Mouse (Mus musculus) ES-Bruce4 (cell line): ENCODE measurements around the gene Tnfsf8. TPM values are rescaled to one million over a fixed set of nuclear protein-coding genes. Genes with fewer than 3 reads are reported as not detected.

ENCODE experiments used
- H3K27ac ChIP-seq: 2 replicates; pipeline ENCODE4 v1.5.1; 2012; ENCODE audit warnings: low read length, inconsistent platforms; ENCODE audit not compliant: insufficient read depth
- H3K27me3 ChIP-seq: 2 replicates; pipeline ENCODE4 v1.6.1; 2012; ENCODE audit warnings: mild to moderate bottlenecking, low read length, inconsistent platforms; ENCODE audit not compliant: control insufficient read depth, poor library complexity, insufficient read depth, severe bottlenecking
- H3K36me3 ChIP-seq: 2 replicates; pipeline ENCODE4 v1.6.1; 2012; ENCODE audit warnings: inconsistent platforms, mild to moderate bottlenecking, low read length, moderate library complexity; ENCODE audit not compliant: control insufficient read depth, poor library complexity, insufficient read depth, severe bottlenecking
- H3K4me1 ChIP-seq: one replicate; pipeline ENCODE4 v1.8.1; 2011; ENCODE audit warnings: low read length; ENCODE audit not compliant: control insufficient read depth, insufficient read depth
- H3K4me3 ChIP-seq: 2 replicates; pipeline ENCODE4 v1.5.1; 2011; ENCODE audit warnings: low read depth, mild to moderate bottlenecking, low read length
- H3K9ac ChIP-seq: 2 replicates; pipeline ENCODE4 v1.6.1; 2012; ENCODE audit warnings: low read depth, mild to moderate bottlenecking, inconsistent platforms; ENCODE audit not compliant: poor library complexity, severe bottlenecking
- H3K9me3 ChIP-seq: replicated peaks from 2 replicates; pipeline ENCODE4 v1.6.1; 2012; ENCODE audit warnings: mild to moderate bottlenecking, low read length, inconsistent platforms; ENCODE audit not compliant: control insufficient read depth, poor library complexity, insufficient read depth, severe bottlenecking
- CTCF ChIP-seq: IDR thresholded peaks from one replicate; pipeline ENCODE4 v1.8.1; 2011; ENCODE audit warnings: low read depth, low read length
- EP300 ChIP-seq: IDR thresholded peaks from 2 replicates; pipeline ENCODE4 v1.6.1; 2011; ENCODE audit warnings: low read depth, low read length; ENCODE audit not compliant: insufficient read depth
- POLR2A ChIP-seq: IDR thresholded peaks from one replicate; pipeline ENCODE4 v1.8.1; 2011; ENCODE audit warnings: low read length; ENCODE audit not compliant: insufficient read depth
- polyA plus RNA-seq: library from polyadenylated mRNA; stranded (reverse); fragments of >200 nt; gene quantifications from 2 replicates; pipeline ENCODE4 v1.2.4, GENCODE M21; 2011; ENCODE audit warnings: low read depth; ENCODE audit not compliant: missing spikeins, insufficient read depth, insufficient read length

The Tnfsf8 gene
- polyA plus RNA-seq, 1 experiment: not detected

DNA sequence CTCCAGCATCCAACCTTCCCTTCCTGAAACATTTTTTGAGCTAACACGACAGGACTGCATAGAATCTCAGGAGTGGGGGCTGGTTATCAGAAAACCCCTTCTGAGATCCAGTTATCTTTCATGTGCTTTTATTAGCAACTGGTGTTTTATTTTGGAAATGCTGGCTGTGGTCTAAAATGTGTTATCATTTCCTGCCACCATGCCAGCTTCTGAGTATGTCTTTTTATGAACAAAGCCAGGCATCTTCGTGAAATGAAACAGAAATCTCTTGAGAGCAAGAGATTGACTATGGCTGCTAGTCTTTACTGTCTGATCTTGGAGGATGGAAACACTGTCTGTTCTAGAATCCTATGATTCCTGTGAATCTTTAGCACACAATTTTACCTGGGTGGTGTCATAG is 25.0 kb upstream of the Tnfsf8 start:
- Histone ChIP-seq H3K36me3 (no peaks in the 10 kb centered on the region), H3K27me3 (no peaks in the 10 kb centered on the region), H3K9me3 (no peaks in the 10 kb centered on the region; the same call in 1 of the 2 replicates), H3K9ac (no peak overlapping the region), H3K27ac (no peak overlapping the region), H3K4me3 (no peak overlapping the region), H3K4me1 (no peaks in the 10 kb centered on the region)
- TF ChIP-seq POLR2A (no peak), CTCF (no peak), EP300 (no peak)

DNA sequence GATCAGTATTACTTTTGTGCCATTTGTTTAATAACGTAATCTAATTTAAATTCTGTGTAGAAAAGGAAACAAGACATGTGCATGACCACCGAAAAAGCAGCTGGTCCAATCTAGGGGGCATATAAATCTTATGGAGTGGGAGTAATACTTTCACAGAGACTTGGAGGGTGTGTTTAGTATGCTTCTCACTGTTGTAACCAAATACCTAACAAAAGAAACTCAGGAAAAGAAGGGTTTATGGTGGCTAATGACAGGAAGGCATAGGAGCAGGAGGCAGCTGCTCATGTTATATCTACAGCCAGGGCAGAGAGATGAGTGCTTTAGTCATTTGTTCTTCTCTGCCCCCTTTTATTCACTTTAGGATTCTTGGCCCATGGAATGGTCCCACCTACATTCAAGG is 15.6 kb upstream of the Tnfsf8 start:
- Histone ChIP-seq H3K27ac (no peak overlapping the region), H3K4me1 (no peaks in the 10 kb centered on the region), H3K9me3 (no peaks in the 10 kb centered on the region), H3K4me3 (no peak overlapping the region), H3K36me3 (no peaks in the 10 kb centered on the region), H3K27me3 (no peaks in the 10 kb centered on the region), H3K9ac (no peak overlapping the region)
- no peak for TF ChIP-seq EP300
- TF ChIP-seq POLR2A: no peak
- no peak for TF ChIP-seq CTCF

DNA sequence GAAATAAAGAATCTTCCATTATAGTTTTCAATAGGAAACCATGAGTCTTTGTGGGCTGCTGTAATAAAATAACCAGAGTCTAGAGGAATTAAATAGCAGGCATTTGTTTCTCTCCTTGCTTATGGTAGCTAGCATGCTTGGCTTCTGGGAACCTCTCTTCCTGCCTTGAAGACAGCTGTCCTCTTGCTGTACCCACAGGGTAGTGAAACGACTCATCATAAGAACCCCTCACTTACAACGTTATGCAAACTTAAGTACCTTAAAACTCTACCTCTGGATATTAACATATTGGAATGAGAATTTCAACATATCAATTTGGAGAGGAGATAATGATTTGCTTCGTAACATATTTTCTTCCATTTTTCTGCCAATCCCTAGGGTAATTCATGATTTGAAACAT is 14.3 kb upstream of the Tnfsf8 start:
- H3K4me3 ChIP-seq: no peak overlapping the region
- H3K36me3 ChIP-seq: no peaks in the 10 kb centered on the region
- no peaks in the 10 kb centered on the region for H3K4me1 ChIP-seq
- no peaks in the 10 kb centered on the region for H3K27me3 ChIP-seq
- no peak overlapping the region for H3K27ac ChIP-seq
- TF ChIP-seq POLR2A: no peak
- TF ChIP-seq CTCF: no peak
- no peak for TF ChIP-seq EP300
- H3K9me3 ChIP-seq: no peaks in the 10 kb centered on the region
- H3K9ac ChIP-seq: no peak overlapping the region

DNA sequence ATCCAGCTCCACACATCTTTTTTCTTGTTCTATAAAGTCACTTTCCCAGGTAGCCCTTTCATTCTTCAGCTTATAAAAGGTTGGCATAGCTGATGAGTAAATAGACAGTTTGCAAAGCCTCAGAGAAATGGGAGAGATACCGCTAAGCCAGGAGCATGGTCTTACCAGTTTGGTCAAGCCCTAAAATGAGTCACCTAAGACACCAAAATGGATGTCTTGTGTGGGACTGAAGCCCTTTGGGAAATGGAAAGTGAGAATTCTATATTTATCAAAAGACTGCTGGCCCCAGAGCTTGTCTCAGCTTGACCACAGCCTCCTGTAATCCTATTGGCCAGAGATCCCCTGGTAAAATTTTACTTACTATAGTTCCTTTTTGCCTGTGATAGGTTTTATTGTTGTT is 9.5 kb upstream of the Tnfsf8 start:
- no peaks in the 10 kb centered on the region for H3K4me1 ChIP-seq
- H3K27ac ChIP-seq: no peak overlapping the region
- no peaks in the 10 kb centered on the region for H3K9me3 ChIP-seq
- TF ChIP-seq EP300 (no peak), CTCF (no peak), POLR2A (no peak)
- no peaks in the 10 kb centered on the region for H3K27me3 ChIP-seq
- H3K36me3 ChIP-seq: no peaks in the 10 kb centered on the region
- H3K9ac ChIP-seq: no peak overlapping the region
- H3K4me3 ChIP-seq: no peak overlapping the region

DNA sequence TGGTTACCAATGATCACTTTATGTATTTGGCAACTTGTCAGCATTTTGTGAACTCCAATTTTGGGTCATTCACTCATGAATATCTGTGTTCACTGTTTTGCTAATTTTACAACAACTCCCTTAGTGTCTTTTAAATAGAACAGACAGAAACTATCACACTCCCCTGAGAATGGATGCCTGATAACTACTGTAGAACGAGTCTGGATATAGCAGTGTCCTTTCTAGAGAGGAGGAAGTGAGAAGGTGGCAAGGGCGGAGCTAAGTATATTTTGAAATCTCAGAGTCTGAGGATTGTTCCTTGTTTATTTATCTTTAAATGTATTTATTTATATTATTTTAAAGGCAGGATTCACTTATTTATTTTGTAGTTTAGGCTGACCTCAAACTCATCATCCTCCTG is 7.6 kb upstream of the Tnfsf8 start:
- Histone ChIP-seq H3K9me3 (no peaks in the 10 kb centered on the region), H3K36me3 (no peaks in the 10 kb centered on the region), H3K9ac (no peak overlapping the region), H3K27me3 (no peaks in the 10 kb centered on the region), H3K4me1 (no peaks in the 10 kb centered on the region), H3K4me3 (no peak overlapping the region), H3K27ac (no peak overlapping the region)
- TF ChIP-seq CTCF: no peak
- no peak for TF ChIP-seq POLR2A
- no peak for TF ChIP-seq EP300

DNA sequence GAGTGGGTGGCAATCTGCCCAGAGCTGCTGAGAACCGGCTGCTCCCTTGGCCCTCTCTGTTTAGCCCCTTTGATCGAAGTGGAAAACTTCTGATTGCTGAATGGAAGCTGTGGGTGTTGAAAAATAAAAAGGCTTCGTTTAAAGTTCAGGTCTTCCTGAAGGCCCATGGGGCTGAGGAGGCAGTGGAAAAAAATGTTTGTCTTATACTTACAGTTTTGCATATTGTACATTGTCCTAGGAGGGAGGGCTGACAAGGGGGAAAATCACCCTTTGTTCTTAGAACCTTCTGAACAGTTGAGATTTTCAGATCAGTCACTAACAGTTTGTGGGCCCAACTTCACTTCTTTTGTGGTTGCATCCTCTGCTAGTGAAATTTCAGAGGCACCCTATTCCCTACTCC is 1.8 kb upstream of the Tnfsf8 start:
- Histone ChIP-seq H3K4me3 (no peak overlapping the region), H3K27ac (no peak overlapping the region), H3K9ac (no peak overlapping the region), H3K27me3 (no peaks in the 10 kb centered on the region), H3K4me1 (no peaks in the 10 kb centered on the region), H3K36me3 (no peaks in the 10 kb centered on the region), H3K9me3 (no peaks in the 10 kb centered on the region)
- TF ChIP-seq CTCF: no peak
